In genomic region chr9:117113592-117113991, GRCm38 (mm10) we compare ENCODE assay signal across 16 mouse cellular contexts.
DNase-seq lines count a peak whose midpoint lies in the region; ATAC-seq and TF ChIP-seq lines count a peak whose summit lies in the region.
"Had no signal": no experiment of that assay in that cellular context is flagged by ENCODE, and none has a peak within 500 bp of the region (broad histone marks: within the 10 kb centered on the region; RNA-seq: fewer than 3 reads in every experiment).

No protein-coding gene starts in this region.

- peak overlapping the region; percentile 72 for H3K27ac ChIP-seq in liver, postnatal 0 days (ENCODE audit: low read depth)
- H3K27ac ChIP-seq in liver, embryonic 12.5 days: no peak overlapping the region
- H3K27ac ChIP-seq in embryonic facial prominence, embryonic 15.5 days (replicated peaks): no peak overlapping the region
- H3K27ac ChIP-seq: forebrain, embryonic 13.5 days; gastrocnemius, adult 2 months; midbrain, embryonic 12.5 days; stomach, embryonic 15.5 days had no signal

- H3K9ac ChIP-seq in liver, postnatal 0 days (replicated peaks): no peak overlapping the region
- no peak overlapping the region for H3K9ac ChIP-seq in liver, embryonic 12.5 days
- H3K9ac ChIP-seq in embryonic facial prominence, embryonic 15.5 days: no peak overlapping the region
- H3K9ac ChIP-seq: forebrain, embryonic 13.5 days; midbrain, embryonic 12.5 days; stomach, embryonic 15.5 days had no signal

- 47% methylated on average over 2 of the region's 2 CpGs for WGBS in liver, postnatal 0 days (ENCODE audit: insufficient replicate concordance)
- 49% methylated on average over 2 of the region's 2 CpGs for WGBS in liver, embryonic 12.5 days (ENCODE audit: insufficient replicate concordance)
- WGBS in embryonic facial prominence, embryonic 15.5 days: 43% methylated on average over 2 of the region's 2 CpGs

- peak; percentile 17 for DNase-seq in heart, adult 11 months
- no peak for DNase-seq in heart, postnatal 25 days (ENCODE audit: low spot score)
- no peak for DNase-seq in liver, postnatal 0 days
- peak; percentile 88 for DNase-seq in Muller cell, postnatal 12 days (ENCODE audit: inconsistent ontology term)
- DNase-seq in testis, postnatal 10 days (ENCODE audit: low spot score): no peak
- DNase-seq in right cerebral cortex, postnatal 25 days: no peak
- DNase-seq: adrenal gland, adult 8-10 months; cerebellum, adult 2 months; gastrocnemius, adult 2 months; kidney, adult 9 months; thymus, postnatal 25 days had no signal

- ATAC-seq in liver, postnatal 0 days: peak; percentile 29; the same call in 1 of the 2 replicates
- ATAC-seq in liver, embryonic 12.5 days: no peak
- ATAC-seq in embryonic facial prominence, embryonic 15.5 days (ENCODE audit: insufficient number of reproducible peaks, low FRiP score, low TSS enrichment, low read depth): peak; percentile 29; the same call in 1 of the 2 replicates
- ATAC-seq: forebrain, embryonic 13.5 days had no signal

- H3K36me3 ChIP-seq in liver, postnatal 0 days (replicated peaks; ENCODE audit: insufficient read depth, low read length): no peaks in the 10 kb centered on the region
- H3K36me3 ChIP-seq in liver, embryonic 12.5 days: 0 out of 2 replicates have a peak, but pooled peaks cover 2% of the 10 kb centered on the region
- peaks cover 7% of the 10 kb centered on the region; the same call in 1 of the 2 replicates for H3K36me3 ChIP-seq in embryonic facial prominence, embryonic 15.5 days
- H3K36me3 ChIP-seq: midbrain, embryonic 12.5 days; stomach, embryonic 15.5 days had no signal

- H3K4me2 ChIP-seq in liver, postnatal 0 days (ENCODE audit: low read depth, low read length): no peak overlapping the region
- H3K4me2 ChIP-seq in liver, embryonic 12.5 days: no peak overlapping the region
- no peak overlapping the region for H3K4me2 ChIP-seq in embryonic facial prominence, embryonic 15.5 days (replicated peaks)
- H3K4me2 ChIP-seq: forebrain, embryonic 13.5 days; midbrain, embryonic 12.5 days; stomach, embryonic 15.5 days had no signal

- H3K27me3 ChIP-seq in liver, postnatal 0 days (ENCODE audit: insufficient read depth, low read length): no peaks in the 10 kb centered on the region
- H3K27me3 ChIP-seq in liver, embryonic 12.5 days (replicated peaks): no peaks in the 10 kb centered on the region
- H3K27me3 ChIP-seq in embryonic facial prominence, embryonic 15.5 days: no peaks in the 10 kb centered on the region
- H3K27me3 ChIP-seq: forebrain, embryonic 13.5 days; midbrain, embryonic 12.5 days; stomach, embryonic 15.5 days had no signal

- no peak overlapping the region for H3K4me3 ChIP-seq in liver, postnatal 0 days (ENCODE audit: low read depth, low read length)
- H3K4me3 ChIP-seq in liver, embryonic 12.5 days: no peak overlapping the region
- H3K4me3 ChIP-seq in embryonic facial prominence, embryonic 15.5 days (replicated peaks): no peak overlapping the region
- H3K4me3 ChIP-seq: forebrain, embryonic 13.5 days; gastrocnemius, adult 2 months; midbrain, embryonic 12.5 days; stomach, embryonic 15.5 days had no signal

- intact Hi-C loops in heart, postnatal 25 days (cut with DNase I): no loop called here

- no peak for TF ChIP-seq EP300 in liver, postnatal 0 days (IDR thresholded peaks at IDR 0.05; ENCODE audit: low read depth)

- no peak for TF ChIP-seq CTCF in liver, postnatal 0 days (IDR thresholded peaks at IDR 0.05; ENCODE audit: low read depth)

- H3K4me1 ChIP-seq in liver, postnatal 0 days (ENCODE audit: insufficient read depth): 0 out of 2 replicates have a peak, but pooled peaks cover 2% of the 10 kb centered on the region
- no peaks in the 10 kb centered on the region for H3K4me1 ChIP-seq in liver, embryonic 12.5 days
- H3K4me1 ChIP-seq in embryonic facial prominence, embryonic 15.5 days: peaks cover 23% of the 10 kb centered on the region; the same call in 1 of the 2 replicates
- H3K4me1 ChIP-seq: forebrain, embryonic 13.5 days; midbrain, embryonic 12.5 days; stomach, embryonic 15.5 days had no signal

- H3K9me3 ChIP-seq in liver, postnatal 0 days (ENCODE audit: low read length): no peaks in the 10 kb centered on the region
- no peaks in the 10 kb centered on the region for H3K9me3 ChIP-seq in liver, embryonic 12.5 days (replicated peaks)
- H3K9me3 ChIP-seq in embryonic facial prominence, embryonic 15.5 days (replicated peaks): no peaks in the 10 kb centered on the region
- H3K9me3 ChIP-seq: forebrain, embryonic 13.5 days; midbrain, embryonic 12.5 days; stomach, embryonic 15.5 days had no signal

Comparison
In these comparisons a context has a peak if more than half of its experiments do, and no peak if none do; other contexts are left out.
1. DNase-seq: peak in heart, adult 11 months (single experiment) and Muller cell, postnatal 12 days (single experiment); none in heart, postnatal 25 days (single experiment), liver, postnatal 0 days (single experiment), testis, postnatal 10 days (single experiment) and right cerebral cortex, postnatal 25 days (single experiment).